Mouse (Mus musculus) brain, embryonic 14.5 days (tissue): ENCODE data around the gene Fbxl21.

ENCODE experiments used
- CTCF ChIP-seq: fragments of 200-500 bp; IDR thresholded peaks from 2 replicates; pipeline ENCODE4 v1.5.1; 2012; ENCODE audit warnings: inconsistent platforms, mild to moderate bottlenecking, moderate library complexity, borderline replicate concordance; ENCODE audit not compliant: insufficient read depth, insufficient read length; ENCODE audit errors: extremely low read depth
- POLR2A ChIP-seq: fragments of 200-500 bp; IDR thresholded peaks from 2 replicates; pipeline ENCODE4 v1.6.1; 2012; ENCODE audit warnings: mild to moderate bottlenecking, inconsistent platforms, borderline replicate concordance; ENCODE audit not compliant: poor library complexity, insufficient read depth, insufficient read length, severe bottlenecking; ENCODE audit errors: extremely low read depth

DNA sequence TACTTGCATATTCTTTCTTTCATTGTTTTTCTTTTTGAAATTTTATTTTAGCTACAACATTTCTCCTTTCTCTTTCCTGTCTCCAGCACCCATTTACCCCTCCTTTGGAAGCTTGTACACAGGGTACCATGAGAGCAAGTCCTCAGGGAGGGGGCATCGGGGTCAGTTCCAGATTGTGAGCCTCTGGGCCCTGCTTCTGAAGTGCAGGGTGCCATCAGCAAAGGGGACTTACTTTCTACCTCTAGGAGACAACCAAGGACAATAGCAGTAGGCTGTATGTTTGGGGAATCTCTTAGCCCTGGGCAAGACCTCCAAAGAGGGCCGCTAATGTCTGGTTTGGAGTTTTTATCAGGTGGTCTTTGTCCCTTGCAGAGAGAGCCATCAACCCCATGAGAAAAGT is 31.7 kb downstream of the Fbxl21 start:
- TF ChIP-seq POLR2A (no peak), CTCF (no peak)
